In the genomic region with DNA sequence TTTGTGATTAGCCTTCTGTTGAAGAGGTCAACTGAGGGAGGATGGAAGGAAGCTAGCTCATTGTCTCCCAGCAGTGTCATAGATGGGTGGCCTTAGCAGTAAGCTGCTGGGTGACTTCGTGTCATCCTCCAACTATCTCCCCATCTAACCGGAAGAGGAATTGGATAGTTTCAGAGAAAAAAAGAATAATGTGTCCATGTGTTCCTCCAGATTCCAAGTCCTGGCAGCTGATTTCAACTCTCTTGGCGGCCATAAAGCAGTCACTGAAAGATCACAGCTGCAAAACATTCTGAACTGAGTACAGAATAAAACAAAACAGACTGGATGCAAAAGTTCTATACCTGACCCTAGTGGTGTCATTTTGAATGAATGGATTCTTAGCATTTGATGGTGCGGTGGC, we compare ENCODE assay signal across 11 mouse cellular contexts. TPM values are rescaled to one million over a fixed set of nuclear protein-coding genes. Genes with fewer than 3 reads are reported as not detected.
DNase-seq lines count a peak whose midpoint lies in the region; TF ChIP-seq lines count a peak whose summit lies in the region.
"Had no signal": no experiment of that assay in that cellular context is flagged by ENCODE, and none has a peak within 500 bp of the region (broad histone marks: within the 10 kb centered on the region; RNA-seq: fewer than 3 reads in every experiment).

No protein-coding gene starts in this region.

- intact Hi-C loops in heart, postnatal 10 days (cut with DNase I) = no loop called here

- TF ChIP-seq CTCF in embryonic fibroblast, embryonic 13.5 days (IDR thresholded peaks at IDR 0.05; ENCODE audit: borderline replicate concordance, insufficient read depth, low read length) = no peak

- H3K4me3 ChIP-seq in embryonic fibroblast, embryonic 13.5 days (ENCODE audit: insufficient read depth, low read length) = no peak overlapping the region
- H3K4me3 ChIP-seq: erythroblast, embryonic 14.5 days; limb, embryonic 12.5 days; liver, embryonic 15.5 days had no signal

- peak overlapping the region; percentile 82 for H3K27ac ChIP-seq in embryonic fibroblast, embryonic 13.5 days (ENCODE audit: insufficient read depth, low read length)
- H3K27ac ChIP-seq: limb, embryonic 12.5 days; liver, embryonic 15.5 days had no signal

- DNase-seq in kidney, postnatal 10 days = peak; percentile 49
- no peak for DNase-seq in kidney, adult 18-20 months
- peak; percentile 39 to 45 for DNase-seq in heart, postnatal 10 days
- peak; percentile 6 to 33 for DNase-seq in lung, postnatal 4 days
- no peak for DNase-seq in cerebellum, postnatal 36 days
- DNase-seq in layer of hippocampus, postnatal 25 days (ENCODE audit: extremely low spot score in 1 of 2, low spot score in 1 of 2) = no peak
- DNase-seq: cerebellum, adult 8-10 months had no signal

- H3K4me1 ChIP-seq in embryonic fibroblast, embryonic 13.5 days (ENCODE audit: control insufficient read depth, insufficient read depth, low read length) = peaks cover 9% of the 10 kb centered on the region
- H3K4me1 ChIP-seq: limb, embryonic 12.5 days; liver, embryonic 15.5 days had no signal

- TF ChIP-seq POLR2A in embryonic fibroblast, embryonic 13.5 days (IDR thresholded peaks at IDR 0.05; ENCODE audit: low read depth, low read length) = no peak

RNA-seq across cellular contexts. Expression of a gene that starts 58.0 kb away (rescaled TPM):
- polyA plus RNA-seq in embryonic fibroblast, embryonic 13.5 days (2011; ENCODE audit: insufficient read length, low read depth, missing spikeins) = 0.44 and 0.83 TPM in 2 replicates
- total RNA-seq in heart, postnatal 10 days (2021) = 1 to 10 TPM; 5.8 to 6.2 TPM
- 1 to 10 TPM; 1.9 to 2.3 TPM for total RNA-seq in layer of hippocampus, postnatal 25 days (2021)
- polyA plus RNA-seq: erythroblast, embryonic 14.5 days; limb, embryonic 12.5 days; liver, embryonic 15.5 days had no signal

RNA-seq across cellular contexts. Expression of a gene that starts 58.4 kb away (rescaled TPM):
- polyA plus RNA-seq in embryonic fibroblast, embryonic 13.5 days (2011; ENCODE audit: insufficient read length, low read depth, missing spikeins) = 6.2 and 7.5 TPM in 2 replicates
- 1 to 10 TPM; 4.1 to 6.6 TPM for total RNA-seq in heart, postnatal 10 days (2021)
- total RNA-seq in layer of hippocampus, postnatal 25 days (2021) = 10 to 100 TPM; 20.0 to 20.6 TPM
- polyA plus RNA-seq: erythroblast, embryonic 14.5 days had no signal

Comparison
In these comparisons a context has a peak if more than half of its experiments do, and no peak if none do; other contexts are left out.
1. DNase-seq: peak in kidney, postnatal 10 days (single experiment), heart, postnatal 10 days (2 of 2) and lung, postnatal 4 days (2 of 2); none in kidney, adult 18-20 months (single experiment), cerebellum, postnatal 36 days (0 of 2) and layer of hippocampus, postnatal 25 days (0 of 2).